Mouse (Mus musculus): ENCODE measurements at regions not wholly inside any gene's neighbourhood (a gene's known extent, or its start where the extent isn't known, plus 50 kb on each side); places are given as distances from the start of the nearest gene placed in this dataset.
A peak's percentile ranks its signal among the peaks of the same experiment; 100 is the strongest.

GRCm38 (mm10) chr7:95620079-95620478, 551.0 kb upstream of the Tenm4 start:
- Histone ChIP-seq H3K4me2 (ENCODE audit: low read depth, low read length, severe bottlenecking) (no peak overlapping the region), H3K4me3 (ENCODE audit: low read depth, low read length) (no peak overlapping the region), H3K27me3 (ENCODE audit: control insufficient read depth, insufficient read depth, low read length) (no peaks in the 10 kb centered on the region), H3K9me3 (ENCODE audit: control insufficient read depth, low read length) (no peaks in the 10 kb centered on the region), H3K9ac (ENCODE audit: low read length) (no peak overlapping the region), H3K4me1 (replicated peaks; ENCODE audit: control insufficient read depth, insufficient read depth, low read length) (no peaks in the 10 kb centered on the region), H3K36me3 (ENCODE audit: control insufficient read depth, insufficient read depth, low read length) (no peaks in the 10 kb centered on the region), H3K27ac (ENCODE audit: low read depth, low read length) (no peak overlapping the region)
- DNase-seq (ENCODE audit: low spot score) = no peak
- ATAC-seq (replicated peaks; ENCODE audit: low FRiP score) = no peak

- no peak overlapping the region for H3K4me3 ChIP-seq (ENCODE audit: low read depth, low read length)
- ATAC-seq (replicated peaks; ENCODE audit: low FRiP score) = no peak
- 69% methylated on average over 5 of the region's 5 CpGs for WGBS
Observed at GRCm38 (mm10) chr7:95640683-95641082, 530.4 kb upstream of the Tenm4 start.

GRCm38 (mm10) chr7:95674319-95674718, 496.7 kb upstream of the Tenm4 start:
- no peaks in the 10 kb centered on the region for H3K9me3 ChIP-seq (ENCODE audit: control insufficient read depth, low read length)
- H3K9ac ChIP-seq (ENCODE audit: low read length) = no peak overlapping the region
- H3K27ac ChIP-seq (ENCODE audit: low read depth, low read length) = no peak overlapping the region
- no peak overlapping the region for H3K4me2 ChIP-seq (ENCODE audit: low read depth, low read length, severe bottlenecking)
- DNase-seq (ENCODE audit: low spot score) (no peak), ATAC-seq (replicated peaks; ENCODE audit: low FRiP score) (no peak)
- no peak overlapping the region for H3K4me3 ChIP-seq (ENCODE audit: low read depth, low read length)
- no peaks in the 10 kb centered on the region for H3K4me1 ChIP-seq (replicated peaks; ENCODE audit: control insufficient read depth, insufficient read depth, low read length)
- no peaks in the 10 kb centered on the region for H3K27me3 ChIP-seq (ENCODE audit: control insufficient read depth, insufficient read depth, low read length)
- 94% methylated on average over 1 of the region's 1 CpGs for WGBS
- H3K36me3 ChIP-seq (ENCODE audit: control insufficient read depth, insufficient read depth, low read length) = no peaks in the 10 kb centered on the region

More at GRCm38 (mm10) chr7:95640683-95641082, 530.4 kb upstream of the Tenm4 start:
- H3K36me3 ChIP-seq (ENCODE audit: control insufficient read depth, insufficient read depth, low read length) = no peaks in the 10 kb centered on the region
- H3K27me3 ChIP-seq (ENCODE audit: control insufficient read depth, insufficient read depth, low read length) = no peaks in the 10 kb centered on the region
- H3K9me3 ChIP-seq (ENCODE audit: control insufficient read depth, low read length) = no peaks in the 10 kb centered on the region
- DNase-seq (ENCODE audit: low spot score) = no peak
- H3K4me2 ChIP-seq (ENCODE audit: low read depth, low read length, severe bottlenecking) = no peak overlapping the region
- H3K4me1 ChIP-seq (replicated peaks; ENCODE audit: control insufficient read depth, insufficient read depth, low read length) = no peaks in the 10 kb centered on the region
- no peak overlapping the region for H3K27ac ChIP-seq (ENCODE audit: low read depth, low read length)
- no peak overlapping the region for H3K9ac ChIP-seq (ENCODE audit: low read length)

GRCm38 (mm10) chr7:95682521-95682920, 488.5 kb upstream of the Tenm4 start:
- Histone ChIP-seq H3K36me3 (ENCODE audit: control insufficient read depth, insufficient read depth, low read length) (no peaks in the 10 kb centered on the region), H3K9me3 (ENCODE audit: control insufficient read depth, low read length) (no peaks in the 10 kb centered on the region), H3K9ac (ENCODE audit: low read length) (no peak overlapping the region), H3K4me3 (ENCODE audit: low read depth, low read length) (no peak overlapping the region), H3K27me3 (ENCODE audit: control insufficient read depth, insufficient read depth, low read length) (peaks cover 14% of the 10 kb centered on the region; the same call in 1 of the 2 replicates), H3K27ac (ENCODE audit: low read depth, low read length) (no peak overlapping the region), H3K4me1 (replicated peaks; ENCODE audit: control insufficient read depth, insufficient read depth, low read length) (no peaks in the 10 kb centered on the region), H3K4me2 (ENCODE audit: low read depth, low read length, severe bottlenecking) (no peak overlapping the region)
- ATAC-seq (replicated peaks; ENCODE audit: low FRiP score) (no peak), DNase-seq (ENCODE audit: low spot score) (no peak)
- 72% methylated on average over 3 of the region's 3 CpGs for WGBS

- H3K27me3 ChIP-seq (ENCODE audit: control insufficient read depth, insufficient read depth, low read length) = peaks cover 24% of the 10 kb centered on the region; the same call in 1 of the 2 replicates
- H3K9me3 ChIP-seq (ENCODE audit: control insufficient read depth, low read length) = no peaks in the 10 kb centered on the region
- H3K4me1 ChIP-seq (replicated peaks; ENCODE audit: control insufficient read depth, insufficient read depth, low read length) = peaks cover 9% of the 10 kb centered on the region; the same call in 1 of the 2 replicates
- no peak overlapping the region for H3K27ac ChIP-seq (ENCODE audit: low read depth, low read length)
- no peak for ATAC-seq (replicated peaks; ENCODE audit: low FRiP score)
- H3K4me2 ChIP-seq (ENCODE audit: low read depth, low read length, severe bottlenecking) = no peak overlapping the region
- H3K4me3 ChIP-seq (ENCODE audit: low read depth, low read length) = no peak overlapping the region
- WGBS = 31% methylated on average over 3 of the region's 3 CpGs
- H3K36me3 ChIP-seq (ENCODE audit: control insufficient read depth, insufficient read depth, low read length) = no peaks in the 10 kb centered on the region
- DNase-seq (ENCODE audit: low spot score) = no peak
- no peak overlapping the region for H3K9ac ChIP-seq (ENCODE audit: low read length)
Observed at GRCm38 (mm10) chr7:95687733-95688132, 483.3 kb upstream of the Tenm4 start.

- H3K9ac ChIP-seq (ENCODE audit: low read length) = peak overlapping the region; percentile 29
- WGBS = 2% methylated on average over 16 of the region's 16 CpGs
- ATAC-seq (replicated peaks; ENCODE audit: low FRiP score) (peak; percentile 85), DNase-seq (ENCODE audit: low spot score) (peak; percentile 53)
- H3K27me3 ChIP-seq (ENCODE audit: control insufficient read depth, insufficient read depth, low read length) = peaks cover 26% of the 10 kb centered on the region; the same call in 1 of the 2 replicates
- peak overlapping the region; percentile 50; the same call in 1 of the 2 replicates for H3K27ac ChIP-seq (ENCODE audit: low read depth, low read length)
- peak overlapping the region; percentile 50 for H3K4me2 ChIP-seq (ENCODE audit: low read depth, low read length, severe bottlenecking)
- peak overlapping the region; percentile 24 for H3K4me3 ChIP-seq (ENCODE audit: low read depth, low read length)
- no peaks in the 10 kb centered on the region for H3K36me3 ChIP-seq (ENCODE audit: control insufficient read depth, insufficient read depth, low read length)
- H3K4me1 ChIP-seq (replicated peaks; ENCODE audit: control insufficient read depth, insufficient read depth, low read length) = peaks cover 9% of the 10 kb centered on the region; the same call in 1 of the 2 replicates
- no peaks in the 10 kb centered on the region for H3K9me3 ChIP-seq (ENCODE audit: control insufficient read depth, low read length)
Observed at GRCm38 (mm10) chr7:95688151-95689146, 482.6 kb upstream of the Tenm4 start.

- no peaks in the 10 kb centered on the region for H3K36me3 ChIP-seq (ENCODE audit: control insufficient read depth, insufficient read depth, low read length)
- H3K4me3 ChIP-seq (ENCODE audit: low read depth, low read length) = peak overlapping the region; percentile 24
- peak overlapping the region; percentile 50; the same call in 1 of the 2 replicates for H3K27ac ChIP-seq (ENCODE audit: low read depth, low read length)
- WGBS = 8% methylated on average over 7 of the region's 7 CpGs
- peak overlapping the region; percentile 50 for H3K4me2 ChIP-seq (ENCODE audit: low read depth, low read length, severe bottlenecking)
- H3K9me3 ChIP-seq (ENCODE audit: control insufficient read depth, low read length) = no peaks in the 10 kb centered on the region
- H3K9ac ChIP-seq (ENCODE audit: low read length) = peak overlapping the region; percentile 29
- H3K27me3 ChIP-seq (ENCODE audit: control insufficient read depth, insufficient read depth, low read length) = peaks cover 26% of the 10 kb centered on the region; the same call in 1 of the 2 replicates
- ATAC-seq (replicated peaks; ENCODE audit: low FRiP score) = peak; percentile 32; the same call in 1 of the 2 replicates
- DNase-seq (ENCODE audit: low spot score) = no peak
- peaks cover 9% of the 10 kb centered on the region; the same call in 1 of the 2 replicates for H3K4me1 ChIP-seq (replicated peaks; ENCODE audit: control insufficient read depth, insufficient read depth, low read length)
Observed at GRCm38 (mm10) chr7:95689161-95689833, 481.7 kb upstream of the Tenm4 start.

- no peak overlapping the region for H3K9ac ChIP-seq (ENCODE audit: low read length)
- no peak overlapping the region for H3K4me3 ChIP-seq (ENCODE audit: low read depth, low read length)
- H3K9me3 ChIP-seq (ENCODE audit: control insufficient read depth, low read length) = no peaks in the 10 kb centered on the region
- H3K27me3 ChIP-seq (ENCODE audit: control insufficient read depth, insufficient read depth, low read length) = no peaks in the 10 kb centered on the region
- H3K4me1 ChIP-seq (replicated peaks; ENCODE audit: control insufficient read depth, insufficient read depth, low read length) = no peaks in the 10 kb centered on the region
- no peak overlapping the region for H3K4me2 ChIP-seq (ENCODE audit: low read depth, low read length, severe bottlenecking)
- DNase-seq (ENCODE audit: low spot score) (no peak), ATAC-seq (replicated peaks; ENCODE audit: low FRiP score) (no peak)
- 87% methylated on average over 9 of the region's 9 CpGs for WGBS
- H3K36me3 ChIP-seq (ENCODE audit: control insufficient read depth, insufficient read depth, low read length) = no peaks in the 10 kb centered on the region
- no peak overlapping the region for H3K27ac ChIP-seq (ENCODE audit: low read depth, low read length)
Observed at GRCm38 (mm10) chr7:95699506-95699905, 471.5 kb upstream of the Tenm4 start.

Data from forebrain, embryonic 11.5 days (tissue).